ENCODE assay signal across 11 mouse cellular contexts in genomic region chr16:11198467-11198866, GRCm38 (mm10). TPM values are rescaled to one million over a fixed set of nuclear protein-coding genes. Genes with fewer than 3 reads are reported as not detected.
DNase-seq lines count a peak whose midpoint lies in the region; ATAC-seq and TF ChIP-seq lines count a peak whose summit lies in the region.
"Had no signal": no experiment of that assay in that cellular context is flagged by ENCODE, and none has a peak within 500 bp of the region (broad histone marks: within the 10 kb centered on the region; RNA-seq: fewer than 3 reads in every experiment).

No protein-coding gene starts in this region.

- H3K27me3 ChIP-seq in forebrain, embryonic 10.5 days (ENCODE audit: poor library complexity, severe bottlenecking): no peaks in the 10 kb centered on the region
- no peaks in the 10 kb centered on the region for H3K27me3 ChIP-seq in forebrain, embryonic 15.5 days
- no peaks in the 10 kb centered on the region for H3K27me3 ChIP-seq in embryonic facial prominence, embryonic 14.5 days (replicated peaks; ENCODE audit: control insufficient read depth, insufficient read depth, low read length)
- no peaks in the 10 kb centered on the region for H3K27me3 ChIP-seq in liver, embryonic 14.5 days (ENCODE audit: control insufficient read depth, insufficient read depth, low read length)
- H3K27me3 ChIP-seq: lung, embryonic 15.5 days had no signal

- peak; percentile 45 for DNase-seq in forebrain, embryonic 10.5 days (ENCODE audit: extremely low spot score, low spot score)
- peak; percentile 77 for DNase-seq in NIH3T3 (ENCODE audit: low read depth)
- DNase-seq in embryonic facial prominence, embryonic 14.5 days (ENCODE audit: low spot score): peak; percentile 59
- DNase-seq in liver, embryonic 14.5 days (ENCODE audit: low read depth in 3 of 3, low spot score in 3 of 3): peak; percentile 47 to 55 (median 52)
- no peak for DNase-seq in thymus, postnatal 4 days
- DNase-seq in layer of hippocampus, postnatal 25 days (ENCODE audit: extremely low spot score in 1 of 2, low spot score in 1 of 2): no peak
- DNase-seq in layer of hippocampus, adult 9-11 months: no peak
- DNase-seq: cerebellum, adult 11-12 months had no signal

- H3K4me1 ChIP-seq in forebrain, embryonic 10.5 days: peaks cover 9% of the 10 kb centered on the region
- H3K4me1 ChIP-seq in forebrain, embryonic 15.5 days: peaks cover 11% of the 10 kb centered on the region
- H3K4me1 ChIP-seq in embryonic facial prominence, embryonic 14.5 days (ENCODE audit: control insufficient read depth, insufficient read depth, low read length): peaks cover 9% of the 10 kb centered on the region; the same call in 1 of the 2 replicates
- H3K4me1 ChIP-seq in liver, embryonic 14.5 days (replicated peaks; ENCODE audit: control insufficient read depth in 2 of 2, insufficient read depth in 2 of 2, low read length in 1 of 2): peaks cover 6 to 12% of the 10 kb centered on the region in 2 experiments

- H3K9me3 ChIP-seq in forebrain, embryonic 10.5 days: no peaks in the 10 kb centered on the region
- no peaks in the 10 kb centered on the region for H3K9me3 ChIP-seq in forebrain, embryonic 15.5 days
- H3K9me3 ChIP-seq in embryonic facial prominence, embryonic 14.5 days (ENCODE audit: control insufficient read depth, low read length): no peaks in the 10 kb centered on the region
- H3K9me3 ChIP-seq in liver, embryonic 14.5 days (ENCODE audit: control insufficient read depth, low read length): no peaks in the 10 kb centered on the region
- H3K9me3 ChIP-seq: lung, embryonic 15.5 days had no signal

- 71% methylated on average over 2 of the region's 2 CpGs for WGBS in forebrain, embryonic 10.5 days
- WGBS in forebrain, embryonic 15.5 days: 84% methylated on average over 2 of the region's 2 CpGs
- 25% methylated on average over 2 of the region's 2 CpGs for WGBS in embryonic facial prominence, embryonic 14.5 days
- 50% methylated on average over 2 of the region's 2 CpGs for WGBS in liver, embryonic 14.5 days (ENCODE audit: insufficient replicate concordance)

- no peak overlapping the region for H3K4me2 ChIP-seq in forebrain, embryonic 15.5 days (replicated peaks)
- H3K4me2 ChIP-seq in embryonic facial prominence, embryonic 14.5 days (ENCODE audit: low read depth, low read length): no peak overlapping the region
- no peak overlapping the region for H3K4me2 ChIP-seq in liver, embryonic 14.5 days (ENCODE audit: low read depth)
- H3K4me2 ChIP-seq: lung, embryonic 15.5 days had no signal

- H3K36me3 ChIP-seq in forebrain, embryonic 10.5 days (replicated peaks): peaks cover 85% of the 10 kb centered on the region
- peaks cover 77% of the 10 kb centered on the region for H3K36me3 ChIP-seq in forebrain, embryonic 15.5 days
- H3K36me3 ChIP-seq in embryonic facial prominence, embryonic 14.5 days (ENCODE audit: control insufficient read depth, insufficient read depth, low read length): peaks cover 80% of the 10 kb centered on the region
- H3K36me3 ChIP-seq in liver, embryonic 14.5 days (replicated peaks; ENCODE audit: control insufficient read depth, insufficient read depth, low read depth): peaks cover 75% of the 10 kb centered on the region

- H3K9ac ChIP-seq in forebrain, embryonic 15.5 days (replicated peaks): no peak overlapping the region
- H3K9ac ChIP-seq in embryonic facial prominence, embryonic 14.5 days (ENCODE audit: low read depth, low read length): no peak overlapping the region
- no peak overlapping the region for H3K9ac ChIP-seq in liver, embryonic 14.5 days (replicated peaks)
- H3K9ac ChIP-seq: lung, embryonic 15.5 days had no signal

- no peak overlapping the region for H3K27ac ChIP-seq in forebrain, embryonic 10.5 days
- no peak overlapping the region for H3K27ac ChIP-seq in forebrain, embryonic 15.5 days (replicated peaks)
- no peak overlapping the region for H3K27ac ChIP-seq in embryonic facial prominence, embryonic 14.5 days (replicated peaks; ENCODE audit: low read depth, low read length)
- H3K27ac ChIP-seq in liver, embryonic 14.5 days: no peak overlapping the region
- H3K27ac ChIP-seq: hindbrain, postnatal 0 days; lung, embryonic 15.5 days had no signal

- no peak overlapping the region for H3K4me3 ChIP-seq in forebrain, embryonic 10.5 days
- H3K4me3 ChIP-seq in forebrain, embryonic 15.5 days: no peak overlapping the region
- no peak overlapping the region for H3K4me3 ChIP-seq in embryonic facial prominence, embryonic 14.5 days (ENCODE audit: low read depth, low read length)
- H3K4me3 ChIP-seq in liver, embryonic 14.5 days (ENCODE audit: insufficient read depth in 1 of 2, low read depth in 2 of 2, low read length in 2 of 2): no peak overlapping the region
- H3K4me3 ChIP-seq: lung, embryonic 15.5 days had no signal

- no peak for TF ChIP-seq EP300 in liver, embryonic 14.5 days (IDR thresholded peaks at IDR 0.05; ENCODE audit: low read depth)

- no peak for TF ChIP-seq CTCF in liver, embryonic 14.5 days (IDR thresholded peaks at IDR 0.05; ENCODE audit: low read depth)

- no peak for ATAC-seq in forebrain, embryonic 15.5 days (replicated peaks)
- ATAC-seq in embryonic facial prominence, embryonic 14.5 days (ENCODE audit: low read depth): no peak
- ATAC-seq in liver, embryonic 14.5 days (ENCODE audit: insufficient read depth): peak; percentile 36; the same call in 1 of the 2 replicates
- ATAC-seq: hindbrain, postnatal 0 days had no signal

RNA-seq across cellular contexts. Expression of gene Rsl1d1, which starts 4.7 kb away (rescaled TPM):
- polyA plus RNA-seq in forebrain, embryonic 10.5 days (2016; fragmentation: Nextera tagmentation; extraction: Ambion mirVana): 308 and 310 TPM in 2 replicates
- polyA plus RNA-seq in forebrain, embryonic 15.5 days (2015; fragmentation: Nextera tagmentation; extraction: Ambion mirVana): 155 and 157 TPM in 2 replicates
- polyA plus RNA-seq in embryonic facial prominence, embryonic 14.5 days (2014; fragmentation: Nextera tagmentation; extraction: Ambion mirVana): 169 and 188 TPM in 2 replicates
- 19.4 and 43.6 TPM in 2 replicates for polyA plus RNA-seq in liver, embryonic 14.5 days (2012; rRNA removed)
- 109 and 117 TPM in 2 replicates for polyA plus RNA-seq in liver, embryonic 14.5 days (2014; fragmentation: Nextera tagmentation; extraction: Ambion mirVana)
- total RNA-seq in layer of hippocampus, postnatal 25 days (2021): 10 to 100 TPM; 54.1 to 55.0 TPM

RNA-seq across cellular contexts. Expression of gene Zc3h7a, which starts 22.3 kb away (rescaled TPM):
- polyA plus RNA-seq in forebrain, embryonic 10.5 days (2016; fragmentation: Nextera tagmentation; extraction: Ambion mirVana): 65.1 and 72.4 TPM in 2 replicates
- polyA plus RNA-seq in forebrain, embryonic 15.5 days (2015; fragmentation: Nextera tagmentation; extraction: Ambion mirVana): 72.9 and 74.8 TPM in 2 replicates
- polyA plus RNA-seq in embryonic facial prominence, embryonic 14.5 days (2014; fragmentation: Nextera tagmentation; extraction: Ambion mirVana): 99.2 and 102 TPM in 2 replicates
- polyA plus RNA-seq in liver, embryonic 14.5 days (2012; rRNA removed): 31.6 and 52.6 TPM in 2 replicates
- 26.2 and 28.9 TPM in 2 replicates for polyA plus RNA-seq in liver, embryonic 14.5 days (2014; fragmentation: Nextera tagmentation; extraction: Ambion mirVana)
- total RNA-seq in layer of hippocampus, postnatal 25 days (2021): 10 to 100 TPM; 58.0 to 80.6 TPM

RNA-seq across cellular contexts. Expression of gene Gspt1, which starts 55.7 kb away (rescaled TPM):
- polyA plus RNA-seq in forebrain, embryonic 10.5 days (2016; fragmentation: Nextera tagmentation; extraction: Ambion mirVana): 93.2 and 98.4 TPM in 2 replicates
- 60.7 and 62.8 TPM in 2 replicates for polyA plus RNA-seq in forebrain, embryonic 15.5 days (2015; fragmentation: Nextera tagmentation; extraction: Ambion mirVana)
- polyA plus RNA-seq in embryonic facial prominence, embryonic 14.5 days (2014; fragmentation: Nextera tagmentation; extraction: Ambion mirVana): 93.6 and 102 TPM in 2 replicates
- polyA plus RNA-seq in liver, embryonic 14.5 days (2012; rRNA removed): 29.3 and 36.1 TPM in 2 replicates
- 44.4 and 48.5 TPM in 2 replicates for polyA plus RNA-seq in liver, embryonic 14.5 days (2014; fragmentation: Nextera tagmentation; extraction: Ambion mirVana)
- total RNA-seq in layer of hippocampus, postnatal 25 days (2021): 10 to 100 TPM; 84.3 to 89.9 TPM

Comparison
In these comparisons a context has a peak if more than half of its experiments do, and no peak if none do; other contexts are left out.
1. DNase-seq: peak in forebrain, embryonic 10.5 days (single experiment), NIH3T3 (single experiment), embryonic facial prominence, embryonic 14.5 days (single experiment) and liver, embryonic 14.5 days (3 of 3); none in thymus, postnatal 4 days (single experiment), layer of hippocampus, postnatal 25 days (0 of 2) and layer of hippocampus, adult 9-11 months (single experiment).